Mouse (Mus musculus) adipocyte (in vitro differentiated cells): Measurements from ENCODE around the gene Mpzl1.
"Not testable (repeated sequence)": the region's sequence is repeated elsewhere in the genome, so short reads cannot be mapped to it uniquely, and the experiment has no call there.

Experiments
- DNase-seq: peaks from one replicate; pipeline ENCODE4 v3.0.0-alpha.2; 2016; ENCODE audit warnings: low spot score

Gene Mpzl1

DNA sequence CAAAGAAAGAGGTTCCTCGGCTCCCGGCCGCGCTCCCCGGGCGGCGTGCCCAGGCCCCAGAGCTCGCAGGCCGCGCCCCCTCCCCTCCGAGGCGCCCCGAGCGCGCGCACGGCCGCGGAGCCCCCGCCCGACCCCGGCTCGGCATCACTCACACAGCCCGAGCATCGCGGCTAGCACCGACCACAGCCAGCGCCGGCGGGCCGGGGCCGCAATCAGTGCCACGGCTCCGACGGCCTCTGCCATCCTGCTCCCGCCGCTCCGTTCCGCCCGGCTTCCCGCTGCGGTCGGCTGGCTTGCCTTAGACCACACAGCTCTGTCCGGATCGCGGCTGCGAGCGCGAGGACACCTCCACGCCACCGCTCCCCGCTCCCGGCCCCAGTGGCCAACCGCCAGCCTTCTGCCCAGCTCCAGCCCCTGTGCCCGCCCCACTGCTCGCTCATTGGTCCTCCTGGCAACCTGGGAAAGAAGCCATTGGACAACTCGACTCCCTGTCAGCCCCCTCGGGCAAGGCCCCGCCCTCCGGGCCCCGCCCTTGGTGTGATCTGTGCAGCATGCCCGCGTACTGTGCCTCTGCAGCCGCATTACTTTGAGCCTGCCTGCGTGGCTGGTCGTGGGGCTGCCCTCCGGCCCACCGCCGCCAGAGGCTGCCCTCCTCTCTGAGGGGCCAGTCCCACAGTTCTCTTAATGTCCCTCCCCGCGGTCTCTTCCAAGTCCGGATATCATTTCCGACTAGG, at the start of gene Mpzl1:
Gene Mpzl1 (minus strand): TSS at position 388 of the 734 bp plus-strand sequence.
- peak; percentile 98 for DNase-seq

- DNase-seq = no peak
Measured at GRCm38 (mm10) chr1:165682056-165682853, 47.9 kb upstream of the Mpzl1 start.

DNA sequence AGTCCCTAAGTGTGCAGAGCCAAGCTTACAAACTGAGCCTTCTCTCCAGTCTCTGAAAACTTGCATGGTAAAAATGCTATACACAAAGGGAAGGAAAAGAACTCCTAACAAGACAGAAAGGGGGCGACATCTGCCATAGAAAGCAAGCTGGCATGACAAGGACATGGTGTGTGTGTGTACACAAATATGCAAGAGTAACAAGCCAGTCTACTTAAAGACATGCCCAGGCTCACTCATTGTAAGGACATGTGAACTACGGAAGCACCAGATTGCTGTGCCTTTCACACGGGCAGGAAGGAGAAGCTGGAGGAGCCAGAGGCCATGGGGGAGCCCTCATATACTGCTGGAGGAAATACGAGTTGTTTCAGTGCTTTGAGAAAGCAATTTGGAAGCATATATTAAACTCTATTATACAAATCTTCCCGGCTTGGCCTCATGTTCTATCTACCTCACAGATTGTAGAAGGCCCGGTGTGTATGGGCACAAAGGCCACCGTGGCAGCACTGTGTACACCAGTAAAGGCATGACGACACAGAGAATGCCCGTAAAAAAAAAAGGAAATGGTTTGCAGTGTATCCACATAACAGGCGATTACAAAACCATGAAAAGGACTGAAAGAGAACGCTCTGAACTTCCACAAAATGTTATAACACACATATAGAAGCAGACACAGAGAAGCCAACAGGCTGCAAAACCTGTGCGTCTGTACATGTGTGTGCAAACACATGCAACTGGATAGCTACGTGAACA, 46.9 kb upstream of the Mpzl1 start:
- no peak for DNase-seq

- not testable (repeated sequence) for DNase-seq
Measured at GRCm38 (mm10) chr1:165680086-165680485, 45.7 kb upstream of the Mpzl1 start.

DNA sequence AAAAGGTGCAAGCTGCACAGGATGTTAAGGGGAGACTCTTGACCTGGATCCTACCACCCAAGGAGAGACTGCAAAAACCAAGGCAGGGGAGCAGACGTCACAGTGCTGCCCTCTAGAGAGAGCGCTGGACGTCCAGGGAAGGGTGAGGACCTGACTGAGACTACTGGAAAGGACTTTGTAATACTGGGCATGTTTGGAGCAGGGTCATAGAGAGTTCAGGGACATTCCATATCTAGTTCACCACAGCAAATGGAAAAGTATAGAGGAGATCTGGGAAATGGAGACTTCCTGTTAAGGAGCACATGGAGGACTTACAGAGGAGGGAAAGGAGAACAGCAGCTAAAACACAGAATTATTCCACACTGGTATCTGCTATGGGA, 45.3 kb upstream of the Mpzl1 start:
- DNase-seq = no peak

DNA sequence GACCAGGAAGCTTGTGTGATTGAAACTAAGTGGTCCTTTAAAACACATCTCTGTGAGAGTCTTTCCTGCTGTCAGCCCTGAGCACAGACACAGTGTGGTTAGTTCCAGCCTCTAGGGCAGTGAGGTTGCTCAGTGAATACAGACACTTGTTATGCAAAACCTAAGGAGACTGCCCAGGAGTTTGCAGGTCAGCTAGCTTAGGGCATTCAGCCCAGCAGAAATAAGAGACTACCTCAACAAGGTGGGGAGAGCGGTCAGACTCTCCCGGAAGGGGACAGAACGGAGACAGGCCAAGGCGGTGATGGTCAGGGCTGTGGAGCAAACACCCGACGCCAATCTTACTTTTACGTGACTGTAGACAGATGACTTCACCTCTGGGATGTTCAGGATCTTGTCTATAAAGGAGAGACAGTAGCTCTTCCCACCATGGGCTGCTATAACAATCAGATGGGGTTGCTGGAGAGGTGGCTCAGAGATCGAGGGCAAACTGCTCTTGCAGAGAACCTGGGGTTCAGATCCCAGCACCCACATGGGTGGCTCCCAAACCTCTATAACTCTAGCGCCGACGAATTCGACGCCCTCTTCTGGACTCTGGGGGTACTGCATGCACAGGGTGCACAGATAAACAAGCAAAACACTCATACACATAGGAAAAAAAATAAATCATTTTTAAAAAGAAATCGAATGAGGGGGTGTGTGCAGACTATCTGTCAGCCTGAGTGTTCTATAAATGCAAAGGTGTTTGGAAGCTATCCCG, 44.7 kb upstream of the Mpzl1 start:
- DNase-seq = no peak

GRCm38 (mm10) chr1:165677558-165677957, 43.2 kb upstream of the Mpzl1 start:
- no peak for DNase-seq

GRCm38 (mm10) chr1:165676993-165677392, 42.7 kb upstream of the Mpzl1 start:
- no peak for DNase-seq

- DNase-seq = no peak
Measured at GRCm38 (mm10) chr1:165675167-165675566, 40.8 kb upstream of the Mpzl1 start.

DNA sequence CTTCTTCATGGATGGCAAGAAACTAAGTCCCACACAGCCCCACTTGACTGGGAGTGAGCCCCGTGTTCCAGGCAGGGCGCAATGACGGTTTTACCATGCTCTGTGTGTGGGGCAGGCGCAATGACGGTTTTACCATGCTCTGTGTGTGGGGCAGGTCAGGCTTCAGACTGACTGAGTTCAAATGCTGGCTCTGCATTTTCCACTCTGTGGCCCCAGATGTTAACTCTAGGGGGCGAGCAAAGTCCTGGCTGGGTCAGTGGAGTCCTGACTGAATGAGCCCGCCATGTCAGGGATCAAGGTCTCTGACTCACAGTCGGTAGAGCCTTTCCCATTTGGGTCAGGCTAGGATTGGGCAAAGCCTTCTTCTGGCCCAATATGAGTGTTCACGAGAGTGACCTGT, 38.0 kb upstream of the Mpzl1 start:
- DNase-seq = no peak

DNA sequence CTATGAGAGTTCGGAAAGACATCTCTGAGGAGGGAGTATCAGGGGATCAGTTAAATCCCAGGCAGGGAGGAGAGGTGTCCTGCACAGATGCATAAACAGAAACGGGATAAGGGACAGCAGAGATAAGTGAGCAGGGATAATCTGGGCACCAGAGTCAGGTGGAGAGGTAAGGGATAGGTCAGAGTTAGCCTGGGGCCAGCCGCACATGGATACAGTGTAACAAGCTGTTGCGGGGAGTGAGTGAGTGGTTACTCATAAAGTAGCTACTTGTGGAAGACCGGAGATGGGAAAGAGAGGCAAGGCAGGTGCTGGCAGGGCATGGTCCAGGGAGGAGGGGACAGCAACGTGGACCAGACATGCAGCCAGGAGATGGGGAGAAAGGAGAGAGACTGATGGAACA, 35.7 kb upstream of the Mpzl1 start:
- DNase-seq = no peak

DNA sequence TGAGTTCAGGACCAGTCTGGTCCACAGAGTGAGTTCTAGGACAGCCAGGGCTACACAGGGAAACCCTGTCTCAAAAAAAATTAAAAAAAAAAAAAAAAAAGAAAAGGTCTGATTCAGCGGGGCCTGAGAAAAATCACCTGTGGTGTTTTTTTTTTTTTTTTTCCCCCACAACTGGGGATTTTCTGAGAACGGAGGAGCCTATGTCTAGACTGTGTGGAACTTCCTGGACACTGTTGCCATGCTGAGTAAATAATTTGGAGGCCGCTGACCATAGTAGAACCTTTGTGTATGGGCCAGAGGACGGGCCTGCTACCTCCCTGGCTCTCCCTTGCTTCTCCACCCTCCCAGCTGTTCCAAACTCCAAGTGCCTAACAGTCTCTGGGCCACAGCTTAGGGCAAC, 34.6 kb upstream of the Mpzl1 start:
- no peak for DNase-seq

DNA sequence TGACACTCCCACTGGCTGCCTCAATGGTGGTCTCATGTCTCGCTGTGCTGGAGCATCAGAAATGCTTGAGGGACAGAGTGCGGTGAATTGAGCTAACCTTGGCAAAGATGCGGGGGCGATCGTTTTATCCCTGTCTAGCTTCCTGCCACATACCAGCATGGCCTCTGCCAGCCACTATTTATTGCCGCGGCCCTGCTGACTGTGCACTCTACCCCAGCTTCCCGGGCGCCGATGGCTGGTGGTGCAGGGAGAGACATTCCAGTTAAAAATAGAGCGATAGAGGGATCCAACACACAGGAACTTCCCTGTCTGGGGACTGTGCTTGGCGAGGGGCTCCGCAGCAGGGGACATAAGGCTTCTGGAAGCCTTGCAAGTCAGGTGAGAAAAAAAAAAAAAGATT, 33.0 kb upstream of the Mpzl1 start:
- DNase-seq = no peak

DNA sequence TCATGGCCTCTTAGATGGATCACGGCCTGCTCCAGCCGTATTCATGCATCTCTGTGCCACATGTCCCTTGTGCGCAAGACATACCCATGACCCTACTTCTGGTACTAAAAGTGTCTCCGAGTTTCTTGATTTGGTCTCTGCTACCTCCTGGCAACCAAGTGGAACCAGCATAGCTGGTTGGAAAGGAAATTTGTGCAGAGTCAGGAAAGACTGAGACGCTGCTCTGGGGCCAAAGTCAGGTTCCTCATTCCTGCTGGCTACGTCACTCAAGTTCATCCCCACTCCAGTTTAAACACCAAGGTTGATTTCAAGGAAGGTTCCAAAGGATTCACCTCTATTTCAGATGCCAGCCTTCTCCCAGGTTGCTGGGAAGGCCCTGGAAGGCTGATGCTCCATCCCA, 32.6 kb upstream of the Mpzl1 start:
- DNase-seq = no peak

DNA sequence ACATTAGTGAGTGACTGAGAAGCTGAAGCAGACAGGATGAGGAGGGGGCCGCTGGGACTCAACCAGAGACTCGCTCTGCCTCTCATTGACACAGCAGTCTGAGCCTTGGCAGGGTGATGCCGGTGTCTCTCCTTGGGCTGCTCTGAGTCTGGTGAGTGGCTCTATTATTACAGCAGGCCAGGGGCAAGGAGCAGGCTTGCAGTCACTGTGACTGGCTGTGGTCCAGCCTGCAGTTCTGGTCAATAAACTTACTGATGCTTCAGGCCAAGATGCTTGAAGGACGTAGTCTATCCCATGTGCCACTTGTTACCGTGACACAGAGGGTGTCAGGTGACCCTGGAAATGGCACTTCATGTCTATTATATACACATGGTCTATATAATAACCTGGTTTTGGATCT, 31.4 kb upstream of the Mpzl1 start:
- DNase-seq = no peak

DNA sequence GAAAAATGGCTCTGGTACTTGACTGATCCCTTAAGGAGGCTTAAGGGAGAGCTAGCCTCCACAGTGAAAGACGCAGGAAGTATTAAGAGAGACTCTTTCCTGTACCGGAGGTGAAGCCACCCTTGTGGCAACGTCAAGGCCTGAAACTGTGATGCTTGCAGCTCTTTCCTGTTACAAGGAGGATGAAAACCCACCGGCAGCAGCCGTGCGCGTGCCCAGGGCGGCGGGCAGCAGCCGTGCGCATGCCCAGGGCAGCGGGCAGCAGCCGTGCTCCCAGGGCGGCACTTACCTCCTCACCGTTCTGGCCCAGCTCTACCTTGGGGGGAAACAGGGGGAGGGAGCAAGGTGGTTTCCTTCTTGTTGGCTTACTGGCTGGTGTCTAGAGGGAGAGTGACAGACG, 28.9 kb upstream of the Mpzl1 start:
- DNase-seq = no peak

DNA sequence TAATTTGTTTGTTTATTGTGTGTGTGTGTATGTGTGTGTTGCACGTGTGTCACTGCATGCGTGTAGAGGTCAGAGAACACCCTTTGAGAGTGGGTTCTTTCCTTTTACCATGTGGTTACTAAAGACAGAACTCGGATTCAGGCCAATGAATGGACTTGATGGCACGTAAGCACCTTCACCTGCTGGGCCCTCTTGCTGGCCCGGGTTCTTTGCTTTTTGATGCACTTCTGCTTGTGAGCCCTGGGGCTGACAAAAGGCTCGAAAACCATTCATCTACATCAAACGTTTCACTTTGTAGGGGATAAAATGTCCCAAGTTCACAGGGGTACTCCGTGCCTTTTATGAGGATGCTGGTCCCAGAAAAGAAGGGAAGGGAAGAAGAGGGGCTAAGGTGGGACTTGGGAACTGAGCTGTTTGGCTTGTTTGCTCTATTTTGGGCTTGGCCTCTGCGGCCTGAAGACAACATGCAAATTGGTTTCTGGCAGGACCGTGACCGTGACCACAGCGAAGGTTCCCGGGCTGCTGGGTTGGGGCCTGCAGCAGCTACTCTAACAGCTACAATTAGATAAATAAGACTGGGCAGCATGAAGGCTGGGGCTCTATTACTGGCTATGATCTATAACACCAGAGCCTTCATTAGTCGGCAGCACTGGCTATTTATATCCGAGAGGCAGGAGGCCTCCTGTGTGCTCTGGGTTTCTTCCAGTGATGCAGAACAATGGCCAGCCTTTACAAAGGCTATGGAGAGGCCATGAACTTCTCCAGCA, 28.3 kb upstream of the Mpzl1 start:
- DNase-seq = no peak

DNA sequence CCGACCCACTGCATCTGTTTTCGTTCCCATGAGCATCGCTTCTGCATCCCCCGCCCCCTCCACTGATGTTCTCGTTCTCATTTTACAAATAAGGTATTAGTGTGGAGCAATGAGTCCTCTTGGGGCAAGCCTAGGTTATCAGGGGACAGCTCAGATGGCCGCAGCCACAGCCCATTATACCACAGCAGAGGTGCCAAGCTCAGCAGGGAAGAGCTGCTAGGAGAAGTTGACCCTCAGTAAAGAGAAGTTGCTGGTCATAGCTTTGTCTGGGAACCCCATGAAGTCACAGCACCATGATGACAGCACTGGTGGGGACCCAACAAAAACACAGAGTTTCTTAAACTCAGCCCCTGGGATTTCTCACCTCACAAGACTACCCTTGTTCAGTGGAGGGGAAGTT, 27.4 kb upstream of the Mpzl1 start:
- no peak for DNase-seq

DNA sequence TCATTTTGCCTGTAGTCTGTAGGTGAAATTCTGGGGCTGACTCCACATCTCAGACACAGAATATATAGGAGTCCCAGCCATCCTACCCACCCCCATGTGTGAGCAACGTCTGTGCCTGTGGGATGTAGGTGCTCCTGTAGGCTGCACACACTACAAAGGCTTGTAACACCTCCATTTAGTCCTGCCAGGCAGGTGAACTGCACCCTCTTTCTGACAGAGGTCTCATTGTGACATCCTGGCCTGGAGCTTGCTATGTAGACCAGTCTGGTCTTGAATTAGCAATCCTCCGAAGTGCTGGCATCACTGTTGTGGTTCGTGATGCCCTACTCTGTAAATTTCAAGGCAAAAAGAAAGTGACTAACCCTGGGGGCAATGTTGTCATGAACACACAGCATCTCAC, 26.9 kb upstream of the Mpzl1 start:
- no peak for DNase-seq

DNA sequence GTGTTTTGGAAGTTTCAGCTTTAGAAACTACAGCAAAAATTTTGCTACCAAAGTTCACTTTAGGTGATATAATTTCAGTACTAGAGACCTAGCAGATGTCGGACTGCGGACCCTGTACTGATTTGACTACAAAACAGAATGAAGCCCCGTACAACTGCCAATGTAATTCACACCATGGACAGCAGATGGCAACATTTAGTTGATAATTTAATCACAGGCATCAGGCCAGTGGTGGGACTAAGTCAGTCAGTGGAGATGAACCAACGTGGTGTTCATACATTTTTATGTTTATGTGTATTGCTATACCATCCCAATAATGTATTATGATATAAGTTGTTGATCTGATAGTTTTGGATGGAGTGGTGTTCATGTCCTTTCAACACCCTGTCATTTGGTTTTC, 26.4 kb upstream of the Mpzl1 start:
- DNase-seq = peak; percentile 56

GRCm38 (mm10) chr1:165658602-165659001, 24.3 kb upstream of the Mpzl1 start:
- peak; percentile 78 for DNase-seq
